Mouse (Mus musculus): ENCODE measurements around the gene Crisp3. TPM values are rescaled to one million over a fixed set of nuclear protein-coding genes. Genes with fewer than 3 reads are reported as not detected.
"Not testable (repeated sequence)": the region's sequence is repeated elsewhere in the genome, so short reads cannot be mapped to it uniquely, and the experiment has no call there.

Gene Crisp3
- polyA plus RNA-seq (2015; fragmentation: Nextera tagmentation; extraction: Ambion mirVana) = not detected in 2 replicates

DNA sequence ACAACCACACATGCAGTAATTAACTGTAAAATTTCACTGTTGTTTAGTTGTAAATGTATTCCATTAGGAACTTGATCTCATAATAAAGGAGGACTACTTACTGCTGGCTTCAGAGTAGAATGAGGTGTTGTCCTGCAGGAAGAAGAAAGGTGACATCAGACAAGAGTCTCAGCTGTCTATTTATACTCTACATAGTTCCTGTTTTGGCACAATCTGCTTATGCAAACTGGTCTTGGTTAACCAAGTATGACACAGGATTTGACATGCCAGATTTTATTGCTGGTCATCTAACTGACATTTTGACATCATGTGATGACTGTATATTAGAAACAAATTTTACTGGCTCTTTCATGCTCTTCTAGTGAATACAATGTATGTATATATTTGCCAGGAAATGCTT, at the start of gene Crisp3:
Crisp3 (minus strand) TSS at position 154 of the 400 bp plus-strand sequence.
- Histone ChIP-seq H3K4me1 (no peaks in the 10 kb centered on the region), H3K4me2 (no peak within 1 kb of the TSS), H3K4me3 (no peak within 1 kb of the TSS), H3K9ac (no peak within 1 kb of the TSS), H3K27me3 (no peaks in the 10 kb centered on the region), H3K27ac (no peak within 1 kb of the TSS), H3K36me3 (no peaks in the 10 kb centered on the region), H3K9me3 (no peaks in the 10 kb centered on the region)
- no peak for ATAC-seq (ENCODE audit: borderline replicate concordance, extremely low read depth, low FRiP score, low TSS enrichment)

DNA sequence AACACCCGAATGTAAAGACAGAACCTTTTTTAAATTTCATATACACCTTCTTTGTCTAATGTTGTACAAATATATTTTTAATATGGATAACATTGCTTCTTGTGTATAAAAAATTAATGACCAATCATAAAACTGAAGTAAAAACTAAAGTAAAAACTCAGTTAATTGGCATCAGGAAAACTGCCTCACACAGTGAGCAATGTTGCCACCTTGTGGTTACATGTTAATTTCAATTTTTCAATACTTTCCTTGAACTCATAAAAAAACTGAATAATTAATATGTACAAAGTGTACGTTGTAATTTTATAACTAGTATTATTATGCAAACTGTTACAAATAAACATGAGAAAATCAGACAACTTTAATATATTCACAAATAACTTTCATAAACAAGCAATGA, 43.3 kb upstream of the Crisp3 start:
- no peak overlapping the region for H3K4me3 ChIP-seq
- no peaks in the 10 kb centered on the region for H3K27me3 ChIP-seq
- H3K36me3 ChIP-seq = no peaks in the 10 kb centered on the region
- H3K9me3 ChIP-seq = no peaks in the 10 kb centered on the region
- H3K4me1 ChIP-seq = no peaks in the 10 kb centered on the region
- no peak overlapping the region for H3K9ac ChIP-seq
- no peak overlapping the region for H3K4me2 ChIP-seq
- no peak for ATAC-seq (ENCODE audit: borderline replicate concordance, extremely low read depth, low FRiP score, low TSS enrichment)
- H3K27ac ChIP-seq = no peak overlapping the region
- WGBS = 68% methylated on average over 2 of the region's 2 CpGs

DNA sequence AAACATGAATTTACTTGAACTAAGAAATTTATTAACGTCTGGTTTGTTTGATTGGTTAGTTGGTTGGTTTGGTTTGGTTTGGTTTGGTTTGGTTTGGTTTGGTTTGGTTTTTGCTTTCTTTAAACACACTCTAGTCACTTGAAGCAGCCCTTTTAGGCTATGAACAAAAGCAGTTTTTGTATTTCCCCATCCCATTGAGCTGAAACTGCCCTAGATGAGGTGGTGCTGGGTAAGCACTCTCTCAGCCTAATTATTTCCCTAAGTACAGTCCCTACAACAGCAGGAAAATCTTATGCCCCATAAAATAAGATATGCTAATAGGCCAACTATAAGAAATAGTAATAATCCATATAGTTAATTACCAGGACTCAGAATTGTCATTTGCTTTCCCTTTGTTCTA, 33.4 kb upstream of the Crisp3 start:
- no peaks in the 10 kb centered on the region for H3K4me1 ChIP-seq
- no peaks in the 10 kb centered on the region for H3K27me3 ChIP-seq
- WGBS = 66% methylated on average over 1 of the region's 1 CpGs
- no peak overlapping the region for H3K4me3 ChIP-seq
- H3K9ac ChIP-seq = no peak overlapping the region
- no peaks in the 10 kb centered on the region for H3K36me3 ChIP-seq
- no peak for ATAC-seq (ENCODE audit: borderline replicate concordance, extremely low read depth, low FRiP score, low TSS enrichment)
- no peak overlapping the region for H3K4me2 ChIP-seq
- H3K9me3 ChIP-seq = no peaks in the 10 kb centered on the region
- no peak overlapping the region for H3K27ac ChIP-seq

GRCm38 (mm10) chr17:40274906-40275470, 32.9 kb upstream of the Crisp3 start:
- H3K4me3 ChIP-seq = no peak overlapping the region
- H3K4me1 ChIP-seq = no peaks in the 10 kb centered on the region
- H3K36me3 ChIP-seq = no peaks in the 10 kb centered on the region
- ATAC-seq (ENCODE audit: borderline replicate concordance, extremely low read depth, low FRiP score, low TSS enrichment) = no peak
- H3K9me3 ChIP-seq = no peaks in the 10 kb centered on the region
- H3K9ac ChIP-seq = no peak overlapping the region
- H3K27me3 ChIP-seq = no peaks in the 10 kb centered on the region
- H3K27ac ChIP-seq = no peak overlapping the region
- no peak overlapping the region for H3K4me2 ChIP-seq
- 65% methylated on average over 1 of the region's 1 CpGs for WGBS

DNA sequence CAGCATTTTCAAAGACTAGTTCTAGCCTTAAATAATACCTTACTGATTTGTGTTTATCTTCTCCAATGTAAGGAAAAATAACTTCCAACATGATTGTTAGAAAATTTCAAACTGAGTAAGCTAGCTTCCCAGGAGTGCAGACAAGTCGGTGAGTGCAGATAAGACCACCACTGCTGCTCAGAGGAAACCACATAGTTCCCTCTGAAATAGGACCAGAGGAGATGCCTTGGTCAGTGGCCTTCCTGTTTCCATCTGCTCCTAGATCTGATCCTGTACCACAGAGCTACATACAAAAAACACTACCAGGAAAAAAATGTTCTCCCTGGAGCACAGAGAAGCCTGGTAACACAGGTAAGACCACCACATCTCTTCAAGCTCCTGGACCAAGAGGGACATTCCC, 10.4 kb upstream of the Crisp3 start:
- Histone ChIP-seq H3K36me3 (no peaks in the 10 kb centered on the region), H3K4me1 (no peaks in the 10 kb centered on the region), H3K9ac (no peak overlapping the region), H3K4me2 (no peak overlapping the region), H3K9me3 (no peaks in the 10 kb centered on the region), H3K27ac (no peak overlapping the region), H3K27me3 (no peaks in the 10 kb centered on the region), H3K4me3 (no peak overlapping the region)
- 76% methylated on average over 1 of the region's 1 CpGs for WGBS
- no peak for ATAC-seq (ENCODE audit: borderline replicate concordance, extremely low read depth, low FRiP score, low TSS enrichment)

DNA sequence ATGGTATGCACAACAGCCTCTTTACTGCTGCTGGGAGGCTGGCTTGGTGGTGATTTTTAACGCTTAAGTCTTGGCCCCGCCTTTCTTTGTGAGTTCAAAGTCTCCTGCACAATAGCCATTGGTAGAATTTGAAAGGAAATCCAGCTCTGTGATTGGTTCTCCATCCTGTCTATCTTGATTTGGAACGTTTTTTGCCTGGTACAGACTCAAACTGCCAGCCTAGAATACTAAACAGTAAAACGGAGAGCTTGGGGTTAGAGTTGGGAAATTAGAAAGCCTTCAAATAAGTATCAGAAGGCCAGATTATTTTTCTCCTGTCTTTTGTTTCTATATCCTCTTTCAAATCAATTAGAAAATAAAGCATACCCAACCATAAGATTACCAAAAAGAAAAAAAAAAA, 33.5 kb downstream of the Crisp3 start, which contains the start of gene Pgk2:
Pgk2 (minus strand) TSS at position 101 of the 400 bp plus-strand sequence.
- no peak for ATAC-seq (ENCODE audit: borderline replicate concordance, extremely low read depth, low FRiP score, low TSS enrichment)
- WGBS = 59% methylated on average over 4 of the region's 4 CpGs
- H3K4me1 ChIP-seq = no peaks in the 10 kb centered on the region
- no peaks in the 10 kb centered on the region for H3K27me3 ChIP-seq
- no peak within 1 kb of the TSS for H3K9ac ChIP-seq
- H3K36me3 ChIP-seq = no peaks in the 10 kb centered on the region
- no peak within 1 kb of the TSS for H3K27ac ChIP-seq
- no peak within 1 kb of the TSS for H3K4me3 ChIP-seq
- H3K9me3 ChIP-seq = no peaks in the 10 kb centered on the region
- no peak within 1 kb of the TSS for H3K4me2 ChIP-seq

- not testable (repeated sequence) for H3K27ac ChIP-seq; H3K9me3 ChIP-seq; H3K9ac ChIP-seq; H3K4me1 ChIP-seq; H3K27me3 ChIP-seq; H3K4me3 ChIP-seq; ATAC-seq (ENCODE audit: borderline replicate concordance, extremely low read depth, low FRiP score, low TSS enrichment); H3K4me2 ChIP-seq; H3K36me3 ChIP-seq
These were observed 40.3 kb downstream of the Crisp3 start for GRCm38 (mm10) chr17:40201803-40202202.

GRCm38 (mm10) chr17:40190192-40190591, 51.9 kb downstream of the Crisp3 start:
- not testable (repeated sequence) for ATAC-seq (ENCODE audit: borderline replicate concordance, extremely low read depth, low FRiP score, low TSS enrichment); H3K4me1 ChIP-seq; H3K9me3 ChIP-seq; H3K4me3 ChIP-seq; H3K27ac ChIP-seq; H3K9ac ChIP-seq; H3K4me2 ChIP-seq; H3K27me3 ChIP-seq; H3K36me3 ChIP-seq
- 76% methylated on average over 4 of the region's 4 CpGs for WGBS

Other genes with a start within 250 kb of the Crisp3 start
- gene AC192777.2, start 146.8 kb downstream of the Crisp3 start, polyA plus RNA-seq (2015; fragmentation: Nextera tagmentation; extraction: Ambion mirVana) = not detected in 2 replicates
- gene Pgk2, start 33.6 kb downstream of the Crisp3 start, polyA plus RNA-seq (2015; fragmentation: Nextera tagmentation; extraction: Ambion mirVana) = not detected in 2 replicates
- not detected in 2 replicates for gene Crisp1, start 76.9 kb upstream of the Crisp3 start, polyA plus RNA-seq (2015; fragmentation: Nextera tagmentation; extraction: Ambion mirVana)

Data from lung, embryonic 15.5 days (tissue).